ENCODE assay signal across 16 mouse cellular contexts in genomic region chr15:86710429-86710828, GRCm38 (mm10).
"Had no signal": no experiment of that assay in that cellular context is flagged by ENCODE, and none has a peak within 500 bp of the region (broad histone marks: within the 10 kb centered on the region; RNA-seq: fewer than 3 reads in every experiment).

No protein-coding gene starts in this region.

- H3K9ac ChIP-seq: liver, embryonic 14.5 days; liver, postnatal 0 days; lung, embryonic 14.5 days; midbrain, embryonic 13.5 days; neural tube, embryonic 13.5 days had no signal

- H3K9me3 ChIP-seq: midbrain, embryonic 13.5 days had no signal

- H3K27ac ChIP-seq: left cerebral cortex, adult 2 months; liver, embryonic 14.5 days; macrophage; midbrain, embryonic 13.5 days; neural tube, embryonic 13.5 days had no signal

- H3K4me1 ChIP-seq: midbrain, embryonic 13.5 days; neural tube, embryonic 13.5 days had no signal

- H3K4me3 ChIP-seq: left cerebral cortex, adult 2 months; midbrain, embryonic 13.5 days; myocyte; neural tube, embryonic 13.5 days had no signal

- ATAC-seq: liver, postnatal 0 days; lung, postnatal 0 days; midbrain, embryonic 13.5 days; midbrain, embryonic 16.5 days had no signal

- H3K27me3 ChIP-seq: midbrain, embryonic 13.5 days; neural tube, embryonic 13.5 days had no signal

- H3K36me3 ChIP-seq: midbrain, embryonic 13.5 days; neural tube, embryonic 13.5 days had no signal

- H3K4me2 ChIP-seq: lung, embryonic 14.5 days; midbrain, embryonic 13.5 days; neural tube, embryonic 13.5 days had no signal

- DNase-seq: kidney, postnatal 10 days; kidney, postnatal 36 days; layer of hippocampus, postnatal 36 days; liver, postnatal 0 days; lung, embryonic 14.5 days; retina, postnatal 1 day; thymus, adult 18-20 months; thymus, postnatal 36 days had no signal
